8 mouse cellular contexts compared by ENCODE assay signal in genomic region chr11:82845415-82846078, GRCm38 (mm10). TPM values are rescaled to one million over a fixed set of nuclear protein-coding genes. Genes with fewer than 3 reads are reported as not detected.
A peak's percentile ranks its signal among the peaks of the same experiment; 100 is the strongest.
DNase-seq lines count a peak whose midpoint lies in the region; ATAC-seq and TF ChIP-seq lines count a peak whose summit lies in the region.

No protein-coding gene starts in this region.

- H3K4me2 ChIP-seq in heart, embryonic 16.5 days (ENCODE audit: low read depth, low read length), result peak overlapping the region; percentile 69

- no peak for TF ChIP-seq CTCF in E14TG2a.4 (conservative IDR thresholded peaks at IDR 0.05; ENCODE audit: low read length)

- H3K27me3 ChIP-seq in E14TG2a.4 (ENCODE audit: insufficient read depth, low read length), result peaks cover 8% of the 10 kb centered on the region
- no peaks in the 10 kb centered on the region for H3K27me3 ChIP-seq in heart, embryonic 16.5 days (ENCODE audit: control insufficient read depth, insufficient read depth, low read length)

- no peaks in the 10 kb centered on the region for H3K9me3 ChIP-seq in E14TG2a.4 (ENCODE audit: low read length)
- H3K9me3 ChIP-seq in heart, embryonic 16.5 days (replicated peaks; ENCODE audit: control insufficient read depth, low read length), result no peaks in the 10 kb centered on the region

- 13% methylated on average over 16 of the region's 16 CpGs for WGBS in heart, embryonic 16.5 days

- ATAC-seq in heart, embryonic 16.5 days (replicated peaks; ENCODE audit: extremely low read depth, insufficient read depth, low FRiP score), result peak; percentile 76

- peak overlapping the region; percentile 38; the same call in 1 of the 2 replicates for H3K27ac ChIP-seq in heart, embryonic 16.5 days (ENCODE audit: low read length)

- peak overlapping the region; percentile 62 for H3K4me3 ChIP-seq in E14TG2a.4 (replicated peaks; ENCODE audit: low read length)
- H3K4me3 ChIP-seq in heart, embryonic 16.5 days (ENCODE audit: low read length), result peak overlapping the region; percentile 45

- H3K4me1 ChIP-seq in E14TG2a.4 (replicated peaks; ENCODE audit: low read depth, low read length), result peaks cover 63% of the 10 kb centered on the region
- H3K4me1 ChIP-seq in heart, embryonic 16.5 days (ENCODE audit: control insufficient read depth, insufficient read depth, low read length), result peaks cover 9% of the 10 kb centered on the region

- peak overlapping the region; percentile 65 for H3K9ac ChIP-seq in heart, embryonic 16.5 days (ENCODE audit: low read length)

- peak; percentile 91 for DNase-seq in brain, adult 2 months (ENCODE audit: low read depth, low spot score)
- peak; percentile 62 for DNase-seq in fibroblast of lung, adult 2 months (ENCODE audit: low read depth)
- peak; percentile 88 for DNase-seq in layer of hippocampus, adult 9-11 months
- DNase-seq in lung, postnatal 14 days, result peak; percentile 67
- DNase-seq in retina, embryonic 14.5 days (ENCODE audit: low spot score), result peak; percentile 73
- DNase-seq in urinary bladder, postnatal 25 days (ENCODE audit: low spot score), result peak; percentile 63

- H3K36me3 ChIP-seq in E14TG2a.4 (ENCODE audit: insufficient read depth, low read length), result no peaks in the 10 kb centered on the region
- no peaks in the 10 kb centered on the region for H3K36me3 ChIP-seq in heart, embryonic 16.5 days (ENCODE audit: control insufficient read depth, insufficient read depth)

RNA-seq across cellular contexts. Expression of gene Rffl, which starts 25.5 kb away (rescaled TPM):
- 5.1 and 5.5 TPM in 2 replicates for polyA plus RNA-seq in heart, embryonic 16.5 days (2015; fragmentation: Nextera tagmentation; extraction: Ambion mirVana)

RNA-seq across cellular contexts. Expression of gene Rad51d, which starts 44.9 kb away (rescaled TPM):
- polyA plus RNA-seq in heart, embryonic 16.5 days (2015; fragmentation: Nextera tagmentation; extraction: Ambion mirVana), result 13.8 and 14.4 TPM in 2 replicates

RNA-seq across cellular contexts. Expression of gene Fndc8, which starts 46.4 kb away (rescaled TPM):
- 0.12 and 0.20 TPM in 2 replicates for polyA plus RNA-seq in heart, embryonic 16.5 days (2015; fragmentation: Nextera tagmentation; extraction: Ambion mirVana)

Comparison
In these comparisons a context has a peak if more than half of its experiments do, and no peak if none do; other contexts are left out.
1. Peak in every context shown above with its lines: DNase-seq, ATAC-seq, H3K4me3 ChIP-seq and H3K27ac ChIP-seq.